Mouse (Mus musculus): ENCODE data around the gene Pgp. TPM values are rescaled to one million over a fixed set of nuclear protein-coding genes. Genes with fewer than 3 reads are reported as not detected.

Gene Pgp
- polyA plus RNA-seq, 1 experiment from 2014 or later: 57.4 TPM

DNA sequence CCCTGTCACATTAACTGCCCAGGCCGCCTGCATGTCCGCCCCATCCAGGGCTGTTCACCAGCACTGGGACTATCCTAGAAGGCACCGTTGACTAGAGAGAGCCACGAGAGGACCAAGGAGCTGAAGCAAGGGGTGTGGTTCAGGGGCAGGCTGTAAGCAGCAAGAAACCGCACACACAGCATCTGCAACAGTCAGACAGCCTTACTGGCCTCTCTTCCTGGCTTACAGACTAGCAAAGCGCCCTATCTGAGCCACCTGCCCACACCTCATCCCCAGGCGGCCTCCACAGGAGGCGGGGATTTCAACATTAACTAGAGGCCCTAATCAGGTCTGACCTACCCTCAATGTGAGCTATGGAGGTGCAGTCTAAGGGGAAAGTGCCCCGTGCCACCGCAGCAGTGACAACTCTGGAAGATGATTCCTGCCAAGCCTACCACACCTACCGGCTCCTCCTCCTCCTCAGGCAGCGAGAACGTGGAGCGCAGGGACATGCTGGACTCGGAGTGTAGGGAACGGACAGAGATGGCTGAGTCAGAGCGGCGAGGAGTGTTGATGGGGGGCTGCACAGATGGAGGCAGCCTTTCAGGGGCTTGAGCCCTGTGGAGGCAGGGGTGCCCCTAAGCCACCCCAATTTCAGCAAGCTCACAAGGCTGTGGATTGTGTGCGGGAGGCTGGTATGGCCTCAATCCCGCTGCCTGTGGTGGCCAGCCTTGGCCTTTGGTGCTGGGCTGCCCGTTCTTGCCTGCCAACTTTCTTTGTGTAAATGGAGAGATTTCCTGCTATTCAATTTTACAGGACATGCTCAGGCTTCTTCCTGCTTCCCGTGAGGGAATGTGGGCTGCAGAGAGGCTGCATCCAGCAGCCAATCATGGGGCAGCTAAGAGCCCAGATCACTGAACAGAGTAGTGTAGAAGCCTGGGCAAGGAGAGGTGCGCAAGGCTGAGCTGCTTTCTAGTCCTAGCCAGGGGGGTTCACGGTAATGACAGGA lies 44.4 kb downstream of the Pgp start:
- DNase-seq (ENCODE audit: low spot score): no peak

DNA sequence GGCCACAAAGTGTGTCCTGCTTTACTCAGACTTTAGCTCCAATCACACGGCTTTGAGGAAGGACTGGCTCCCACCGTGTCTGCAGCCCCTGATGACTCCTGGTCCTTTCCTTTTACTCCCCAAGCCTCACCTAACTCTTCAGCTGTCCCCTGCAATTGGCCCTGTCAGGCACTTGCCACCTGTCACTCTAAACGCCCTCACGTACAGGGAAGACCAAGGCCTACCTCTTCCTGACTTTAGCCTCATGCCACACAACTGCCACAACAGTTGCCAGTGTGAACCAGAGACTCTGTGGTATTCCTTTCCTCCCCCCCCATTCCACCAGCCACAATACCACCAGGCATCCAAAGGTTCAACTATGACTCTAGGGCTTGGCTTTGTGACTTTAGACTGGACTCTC lies 50.3 kb downstream of the Pgp start:
- no peak for DNase-seq (ENCODE audit: low spot score)

Other genes starting within 250 kb of the Pgp start
- gene Tedc2, start 249.5 kb upstream of the Pgp start, polyA plus RNA-seq (2015; fragmentation: Nextera tagmentation; extraction: Ambion mirVana): 6.9 and 8.0 TPM in 2 replicates
- gene Ccnf, start 218.9 kb upstream of the Pgp start, polyA plus RNA-seq (2015; fragmentation: Nextera tagmentation; extraction: Ambion mirVana): 63.0 and 74.3 TPM in 2 replicates
- gene Abca17, start 119.3 kb upstream of the Pgp start, polyA plus RNA-seq (2015; fragmentation: Nextera tagmentation; extraction: Ambion mirVana): not detected in 2 replicates
- 5.6 and 8.1 TPM in 2 replicates for gene Abca3, start 118.4 kb upstream of the Pgp start, polyA plus RNA-seq (2015; fragmentation: Nextera tagmentation; extraction: Ambion mirVana)
- gene Rnps1, start 55.8 kb upstream of the Pgp start, polyA plus RNA-seq (2015; fragmentation: Nextera tagmentation; extraction: Ambion mirVana): 232 and 240 TPM in 2 replicates
- 23.2 and 31.3 TPM in 2 replicates for gene Eci1, start 43.8 kb upstream of the Pgp start, polyA plus RNA-seq (2015; fragmentation: Nextera tagmentation; extraction: Ambion mirVana)
- 1.7 and 1.9 TPM in 2 replicates for gene Dnase1l2, start 27.3 kb upstream of the Pgp start, polyA plus RNA-seq (2015; fragmentation: Nextera tagmentation; extraction: Ambion mirVana)
- gene E4f1, start 79 bp upstream of the Pgp start, polyA plus RNA-seq (2015; fragmentation: Nextera tagmentation; extraction: Ambion mirVana): 12.2 and 24.5 TPM in 2 replicates
- 0.18 TPM in 1 of 2 replicates, not detected in the other for gene Bricd5, start 3.5 kb downstream of the Pgp start, polyA plus RNA-seq (2015; fragmentation: Nextera tagmentation; extraction: Ambion mirVana)
- gene Mlst8, start 8.7 kb downstream of the Pgp start, polyA plus RNA-seq (2015; fragmentation: Nextera tagmentation; extraction: Ambion mirVana): 18.6 and 19.2 TPM in 2 replicates
- 0.10 and 0.19 TPM in 2 replicates for gene Caskin1, start 18.2 kb downstream of the Pgp start, polyA plus RNA-seq (2015; fragmentation: Nextera tagmentation; extraction: Ambion mirVana)
- gene Traf7, start 57.5 kb downstream of the Pgp start, polyA plus RNA-seq (2015; fragmentation: Nextera tagmentation; extraction: Ambion mirVana): 59.9 and 64.3 TPM in 2 replicates
- gene Rab26, start 63.8 kb downstream of the Pgp start, polyA plus RNA-seq (2015; fragmentation: Nextera tagmentation; extraction: Ambion mirVana): 1.5 and 2.4 TPM in 2 replicates
- 4.6 and 6.4 TPM in 2 replicates for gene Pkd1, start 79.4 kb downstream of the Pgp start, polyA plus RNA-seq (2015; fragmentation: Nextera tagmentation; extraction: Ambion mirVana)
- 25.0 and 26.0 TPM in 2 replicates for gene Tsc2, start 162.2 kb downstream of the Pgp start, polyA plus RNA-seq (2015; fragmentation: Nextera tagmentation; extraction: Ambion mirVana)
- 8.2 and 10.4 TPM in 2 replicates for gene Nthl1, start 162.3 kb downstream of the Pgp start, polyA plus RNA-seq (2015; fragmentation: Nextera tagmentation; extraction: Ambion mirVana)
- gene Slc9a3r2, start 179.9 kb downstream of the Pgp start, polyA plus RNA-seq (2015; fragmentation: Nextera tagmentation; extraction: Ambion mirVana): 11.3 and 11.9 TPM in 2 replicates
- gene Npw, start 188.1 kb downstream of the Pgp start, polyA plus RNA-seq (2015; fragmentation: Nextera tagmentation; extraction: Ambion mirVana): 0.21 TPM in 1 of 2 replicates, not detected in the other
- 11.6 and 14.5 TPM in 2 replicates for gene Zfp598, start 199.3 kb downstream of the Pgp start, polyA plus RNA-seq (2015; fragmentation: Nextera tagmentation; extraction: Ambion mirVana)
- gene Syngr3, start 219.6 kb downstream of the Pgp start, polyA plus RNA-seq (2015; fragmentation: Nextera tagmentation; extraction: Ambion mirVana): 0.09 and 0.13 TPM in 2 replicates
- 36.0 and 36.2 TPM in 2 replicates for gene Gfer, start 225.8 kb downstream of the Pgp start, polyA plus RNA-seq (2015; fragmentation: Nextera tagmentation; extraction: Ambion mirVana)
- gene Noxo1, start 225.8 kb downstream of the Pgp start, polyA plus RNA-seq (2015; fragmentation: Nextera tagmentation; extraction: Ambion mirVana): 2.3 and 3.0 TPM in 2 replicates
- 65.9 TPM in 2 replicates for gene Tbl3, start 237.3 kb downstream of the Pgp start, polyA plus RNA-seq (2015; fragmentation: Nextera tagmentation; extraction: Ambion mirVana)
- 0.13 TPM in 1 of 2 replicates, not detected in the other for gene Rnf151, start 247.7 kb downstream of the Pgp start, polyA plus RNA-seq (2015; fragmentation: Nextera tagmentation; extraction: Ambion mirVana)
- 1,372 and 1,374 TPM in 2 replicates for gene Rps2, start 247.7 kb downstream of the Pgp start, polyA plus RNA-seq (2015; fragmentation: Nextera tagmentation; extraction: Ambion mirVana)

Measured in thymus, postnatal 0 days (tissue).